ENCODE assay signal across 1 mouse cellular context in the genomic region with DNA sequence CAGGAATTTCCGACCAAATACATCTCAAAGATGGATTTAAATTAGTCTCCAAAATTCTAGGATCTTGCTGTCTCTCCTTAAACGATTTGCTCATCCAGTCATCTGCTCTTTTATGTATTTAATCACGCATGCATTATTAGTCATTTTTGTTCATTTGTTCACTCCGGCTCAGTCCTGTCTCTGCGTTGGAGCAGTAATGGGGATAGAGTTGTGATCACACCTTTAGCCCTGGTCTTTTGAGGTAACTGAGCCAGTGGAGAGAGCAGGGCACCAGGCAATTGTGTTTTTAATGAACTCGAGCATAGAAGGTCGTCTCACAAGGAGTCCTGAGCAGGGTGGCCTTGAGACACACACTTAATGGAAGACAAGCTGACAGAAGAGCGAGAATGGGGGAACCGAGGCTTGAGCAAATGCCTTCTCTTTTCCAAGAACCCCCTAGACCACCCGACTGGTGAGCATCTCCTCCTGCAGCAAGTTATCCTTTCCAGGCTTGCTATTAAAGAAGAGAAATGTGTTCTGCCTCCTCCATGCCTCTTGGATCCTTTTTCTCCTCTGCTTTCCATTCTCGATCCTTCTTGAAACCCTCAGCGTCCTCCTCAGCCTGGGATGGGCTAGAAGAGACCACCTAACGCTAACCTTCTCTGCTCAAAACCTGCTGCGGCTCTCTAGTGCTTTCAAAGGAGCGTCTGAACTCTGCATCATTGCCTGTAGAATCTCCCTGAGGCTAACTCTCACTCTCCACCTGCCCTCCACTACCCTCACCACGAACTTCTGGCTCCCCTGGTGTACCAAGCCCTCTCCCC.
TF ChIP-seq lines count a peak whose summit lies in the region.

No protein-coding gene starts in this region.

TF ChIP-seq in ES-E14, 5 proteins besides CTCF, POLR2A, EP300 and RAD21:
- TF ChIP-seq CHD2 (IDR thresholded peaks at IDR 0.05; ENCODE audit: low read depth, low read length) (0 out of 2 replicates have a peak, but pooled peaks have one; percentile 9), ZC3H11A (IDR thresholded peaks at IDR 0.05; ENCODE audit: borderline replicate concordance, low read depth, low read length) (no peak)
TF ChIP-seq in ES-E14: peak in this region for 1.
